Mouse (Mus musculus) bone marrow macrophage, adult 2 months (primary cell): Measurements from ENCODE around the gene Lgals4. TPM values are rescaled to one million over a fixed set of nuclear protein-coding genes. Genes with fewer than 3 reads are reported as not detected.
"Not testable (repeated sequence)": the region's sequence is repeated elsewhere in the genome, so short reads cannot be mapped to it uniquely, and the experiment has no call there.

Source experiments
- H3K27ac ChIP-seq: 2 replicates; pipeline ENCODE4 v1.5.1; 2012; ENCODE audit warnings: low read depth, low read length; ENCODE audit not compliant: insufficient read depth
- H3K4me1 ChIP-seq: 2 replicates; pipeline ENCODE4 v1.6.1; 2012; ENCODE audit warnings: low read length; ENCODE audit not compliant: control insufficient read depth, insufficient read depth
- H3K4me3 ChIP-seq: 2 replicates; pipeline ENCODE4 v1.5.1; 2012; ENCODE audit warnings: mild to moderate bottlenecking, low read length, moderate library complexity; ENCODE audit not compliant: insufficient read depth
- CTCF ChIP-seq: IDR thresholded peaks from 2 replicates; pipeline ENCODE4 v1.5.1; 2012; ENCODE audit warnings: low read depth, mild to moderate bottlenecking, low read length, moderate library complexity
- POLR2A ChIP-seq: IDR thresholded peaks from 2 replicates; pipeline ENCODE4 v1.6.1; 2012; ENCODE audit warnings: mild to moderate bottlenecking, low read depth, low read length, borderline replicate concordance
- polyA plus RNA-seq: library from polyadenylated mRNA; stranded (reverse); fragments of >200 nt; gene quantifications from 2 replicates; pipeline ENCODE4 v1.2.4, GENCODE M21; 2012; ENCODE audit not compliant: missing spikeins, insufficient read depth, insufficient read length

Lgals4 gene
- polyA plus RNA-seq, 1 experiment = 2.8 TPM

GRCm38 (mm10) chr7:28876099-28876498 is 42.4 kb downstream of the Lgals4 start:
- no peak overlapping the region for H3K4me3 ChIP-seq
- no peak overlapping the region for H3K27ac ChIP-seq
- no peak for TF ChIP-seq CTCF
- H3K4me1 ChIP-seq = no peaks in the 10 kb centered on the region

DNA sequence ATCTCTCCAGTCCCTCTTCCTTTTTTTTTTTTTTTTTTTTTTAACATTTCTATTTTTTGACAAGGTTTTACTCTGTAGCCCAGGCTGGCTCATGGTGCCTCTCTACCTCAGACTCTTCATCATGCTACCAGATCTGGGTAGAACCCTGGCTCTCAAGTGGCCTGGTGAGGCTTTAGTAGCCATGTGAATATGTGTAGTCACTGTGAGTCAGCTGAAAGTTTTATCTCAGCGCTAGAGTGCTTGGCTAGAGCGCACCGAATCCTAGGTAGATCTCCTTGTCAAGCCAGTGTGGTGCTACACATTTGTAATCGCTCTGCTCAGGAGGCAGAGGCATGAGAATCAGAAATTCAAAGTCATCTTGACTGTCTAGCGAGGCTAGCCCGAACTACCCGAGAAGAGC is 43.5 kb downstream of the Lgals4 start:
- no peak for TF ChIP-seq POLR2A
- TF ChIP-seq CTCF = no peak
- Histone ChIP-seq H3K4me3 (no peak overlapping the region), H3K4me1 (no peaks in the 10 kb centered on the region), H3K27ac (no peak overlapping the region)

- TF ChIP-seq CTCF (no peak), POLR2A (no peak)
Measured at GRCm38 (mm10) chr7:28877856-28878255, 44.2 kb downstream of the Lgals4 start.

DNA sequence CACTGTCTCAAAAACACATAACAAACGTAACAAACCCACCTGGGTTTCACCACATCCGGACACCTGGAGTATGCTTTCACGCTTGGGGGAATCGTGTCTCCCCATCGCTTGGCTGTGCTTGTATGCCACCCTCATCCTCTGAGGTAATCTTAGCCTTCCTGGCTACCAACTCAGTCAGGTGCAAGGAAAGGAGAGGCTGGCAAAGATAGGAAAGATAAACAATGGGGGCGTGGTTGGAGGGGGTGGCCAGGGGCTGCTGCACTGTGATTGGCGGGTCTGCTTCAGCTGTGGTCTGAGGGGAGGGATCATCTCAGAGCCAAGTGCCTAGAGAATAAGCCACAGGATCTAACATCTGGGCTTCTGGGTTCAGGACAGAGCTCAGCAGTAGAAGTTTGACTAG is 46.0 kb downstream of the Lgals4 start:
- Histone ChIP-seq H3K4me1 (no peaks in the 10 kb centered on the region), H3K4me3 (no peak overlapping the region), H3K27ac (no peak overlapping the region)
- TF ChIP-seq POLR2A = no peak
- no peak for TF ChIP-seq CTCF

More at GRCm38 (mm10) chr7:28877856-28878255, 44.2 kb downstream of the Lgals4 start:
- Histone ChIP-seq H3K4me3 (no peak overlapping the region), H3K27ac (no peak overlapping the region), H3K4me1 (no peaks in the 10 kb centered on the region)

DNA sequence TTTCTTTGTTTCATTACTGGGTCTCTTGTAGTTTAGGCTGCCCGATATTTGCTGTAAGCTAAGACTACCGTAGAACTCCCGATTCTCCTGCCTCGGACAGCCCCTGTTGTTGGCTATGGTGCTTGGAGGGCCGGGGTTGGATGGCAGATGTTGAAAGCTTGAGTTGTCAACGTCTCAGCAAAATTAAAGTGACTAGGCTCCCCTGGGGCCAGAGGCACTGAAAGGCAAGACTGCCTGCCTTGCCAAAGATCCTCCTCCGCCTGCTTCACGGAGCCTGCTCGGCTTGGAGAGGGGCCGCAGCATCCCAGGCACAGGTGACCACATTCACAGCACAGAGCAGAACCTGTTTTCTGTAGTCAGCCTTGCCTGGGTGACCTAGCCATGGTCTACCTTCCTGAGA is 46.9 kb downstream of the Lgals4 start:
- H3K4me3 ChIP-seq = no peak overlapping the region
- TF ChIP-seq CTCF = no peak

DNA sequence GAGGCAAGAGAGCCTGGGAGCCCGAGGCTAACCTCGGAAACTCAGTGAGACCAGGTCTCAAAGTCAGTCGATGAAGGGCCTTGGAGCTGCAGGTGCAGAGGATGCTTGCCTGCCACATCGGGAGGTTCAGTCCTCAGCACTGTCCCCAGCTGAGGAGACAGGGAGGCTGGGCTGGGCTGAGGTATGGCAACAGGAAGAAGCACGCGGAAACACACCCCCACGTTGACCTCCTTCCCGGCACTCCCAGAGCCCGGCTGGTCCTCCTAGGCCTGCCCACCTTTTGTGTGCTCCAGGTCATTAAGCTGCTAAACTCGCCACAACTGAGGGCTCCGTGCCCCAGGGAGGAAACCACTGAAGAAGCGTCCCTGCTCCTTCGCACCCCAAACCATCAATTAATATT is 47.5 kb downstream of the Lgals4 start, which contains the start of gene Capn12:
Capn12 (plus strand) TSS at position 224 of the 400 bp plus-strand sequence.
- H3K4me3 ChIP-seq = no peak within 1 kb of the TSS
- TF ChIP-seq POLR2A (no peak), CTCF (no peak)
- H3K4me1 ChIP-seq = no peaks in the 10 kb centered on the region
- no peak within 1 kb of the TSS for H3K27ac ChIP-seq

More for the DNA sequence above, 46.9 kb downstream of the Lgals4 start:
- Histone ChIP-seq H3K27ac (no peak overlapping the region), H3K4me1 (no peaks in the 10 kb centered on the region)

- no peaks in the 10 kb centered on the region for H3K4me1 ChIP-seq
- H3K4me3 ChIP-seq = no peak overlapping the region
- TF ChIP-seq POLR2A (no peak), CTCF (no peak)
- no peak overlapping the region for H3K27ac ChIP-seq
Measured at GRCm38 (mm10) chr7:28883039-28883438, 49.4 kb downstream of the Lgals4 start.

DNA sequence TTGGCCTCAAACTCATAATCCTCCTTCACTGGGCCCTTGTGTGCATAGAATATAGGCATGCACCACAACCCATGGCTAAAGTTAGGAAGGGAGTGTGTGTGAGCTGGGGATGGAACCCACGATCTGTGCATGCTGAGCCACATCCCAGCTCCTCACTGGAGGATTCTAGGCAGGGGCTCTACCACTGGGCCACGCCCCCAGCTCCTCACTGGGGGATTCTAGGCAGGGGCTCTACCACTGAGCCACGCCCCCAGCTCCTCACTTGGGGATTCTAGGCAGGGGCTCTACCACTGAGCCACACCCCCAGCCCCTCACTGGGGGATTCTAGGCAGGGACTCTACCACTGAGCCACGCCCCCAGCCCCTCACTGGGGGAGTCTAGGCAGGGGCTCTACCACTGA is 50.0 kb downstream of the Lgals4 start:
- not testable (repeated sequence) for H3K4me3 ChIP-seq, H3K4me1 ChIP-seq, H3K27ac ChIP-seq

DNA sequence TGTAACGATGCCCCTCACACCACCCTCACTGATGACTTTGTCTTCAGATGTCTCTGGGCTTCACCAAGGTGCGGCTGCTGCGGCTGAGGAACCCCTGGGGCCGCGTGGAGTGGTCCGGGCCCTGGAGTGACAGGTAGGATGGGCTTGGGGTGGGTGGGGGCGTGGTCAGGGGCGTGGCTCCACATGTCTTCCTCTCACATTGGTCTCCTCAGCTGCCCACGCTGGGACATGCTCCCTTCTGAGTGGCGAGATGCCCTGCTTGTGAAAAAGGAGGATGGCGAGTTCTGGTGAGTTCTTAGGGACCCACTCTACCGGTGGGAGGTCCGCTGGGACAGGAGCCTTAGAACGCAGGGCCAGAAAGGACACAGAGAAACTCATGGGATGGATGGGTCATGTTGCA is 52.8 kb downstream of the Lgals4 start:
- TF ChIP-seq POLR2A = no peak
- TF ChIP-seq CTCF = no peak
- Histone ChIP-seq H3K27ac (no peak overlapping the region), H3K4me3 (no peak overlapping the region), H3K4me1 (no peaks in the 10 kb centered on the region)

DNA sequence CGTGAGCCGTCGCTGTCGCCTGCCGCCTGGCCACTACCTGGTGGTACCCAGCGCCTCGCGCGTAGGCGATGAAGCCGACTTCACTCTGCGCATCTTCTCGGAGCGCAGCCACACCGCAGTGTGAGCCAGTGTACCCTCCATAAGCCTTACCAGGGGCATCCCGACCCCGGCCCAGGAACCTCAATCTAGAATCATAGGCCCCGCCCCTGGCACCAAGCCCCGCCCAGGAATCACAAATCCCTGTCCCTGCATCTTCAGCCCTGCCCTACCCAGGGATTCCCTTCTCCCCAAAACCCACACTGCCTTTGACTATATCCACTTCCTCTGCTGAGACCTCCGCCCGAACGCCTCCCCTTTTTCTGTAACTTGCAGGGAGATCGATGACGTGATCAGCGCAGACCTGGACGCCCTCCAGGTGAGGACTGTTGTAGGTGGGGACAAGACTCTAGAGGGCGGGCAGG is 55.1 kb downstream of the Lgals4 start:
- Histone ChIP-seq H3K4me3 (peak overlapping the region; percentile 23), H3K27ac (no peak overlapping the region), H3K4me1 (no peaks in the 10 kb centered on the region)
- TF ChIP-seq CTCF (no peak), POLR2A (no peak)

Other genes with a start within 250 kb of the Lgals4 start
- 39.4 and 47.4 TPM in 2 replicates for gene Samd4b, start 235.7 kb upstream of the Lgals4 start, polyA plus RNA-seq
- 10.7 and 11.7 TPM in 2 replicates for gene Pak4, start 235.7 kb upstream of the Lgals4 start, polyA plus RNA-seq
- not detected in 2 replicates for gene Acp7, start 202.5 kb upstream of the Lgals4 start, polyA plus RNA-seq
- not detected in 2 replicates for gene Fbxo27, start 141.0 kb upstream of the Lgals4 start, polyA plus RNA-seq
- gene Fbxo17, start 117.0 kb upstream of the Lgals4 start, polyA plus RNA-seq = 0.47 and 0.92 TPM in 2 replicates
- gene Mrps12, start 92.0 kb upstream of the Lgals4 start, polyA plus RNA-seq = 39.5 and 50.6 TPM in 2 replicates
- gene Sars2, start 91.9 kb upstream of the Lgals4 start, polyA plus RNA-seq = 7.2 and 8.2 TPM in 2 replicates
- gene Ccer2, start 77.7 kb upstream of the Lgals4 start, polyA plus RNA-seq = not detected in 2 replicates
- 190 and 192 TPM in 2 replicates for gene Sirt2, start 67.1 kb upstream of the Lgals4 start, polyA plus RNA-seq
- gene Nfkbib, start 66.3 kb upstream of the Lgals4 start, polyA plus RNA-seq = 32.1 and 33.4 TPM in 2 replicates
- gene Rinl, start 44.9 kb upstream of the Lgals4 start, polyA plus RNA-seq = 33.3 and 36.4 TPM in 2 replicates
- 252 and 256 TPM in 2 replicates for gene Hnrnpl, start 25.3 kb upstream of the Lgals4 start, polyA plus RNA-seq
- 85.7 and 96.1 TPM in 2 replicates for gene Ech1, start 8.6 kb upstream of the Lgals4 start, polyA plus RNA-seq
- gene Lgals7, start 30.0 kb downstream of the Lgals4 start, polyA plus RNA-seq = not detected in 2 replicates
- not detected in 2 replicates for gene Capn12, start 47.6 kb downstream of the Lgals4 start, polyA plus RNA-seq
- gene Actn4, start 128.5 kb downstream of the Lgals4 start, polyA plus RNA-seq = 92.7 and 105 TPM in 2 replicates
- gene Eif3k, start 148.0 kb downstream of the Lgals4 start, polyA plus RNA-seq = 228 TPM in 2 replicates
- 9.6 and 12.0 TPM in 2 replicates for gene Map4k1, start 148.2 kb downstream of the Lgals4 start, polyA plus RNA-seq